Mouse (Mus musculus): Measurements from ENCODE around the gene Epn2.

DNA sequence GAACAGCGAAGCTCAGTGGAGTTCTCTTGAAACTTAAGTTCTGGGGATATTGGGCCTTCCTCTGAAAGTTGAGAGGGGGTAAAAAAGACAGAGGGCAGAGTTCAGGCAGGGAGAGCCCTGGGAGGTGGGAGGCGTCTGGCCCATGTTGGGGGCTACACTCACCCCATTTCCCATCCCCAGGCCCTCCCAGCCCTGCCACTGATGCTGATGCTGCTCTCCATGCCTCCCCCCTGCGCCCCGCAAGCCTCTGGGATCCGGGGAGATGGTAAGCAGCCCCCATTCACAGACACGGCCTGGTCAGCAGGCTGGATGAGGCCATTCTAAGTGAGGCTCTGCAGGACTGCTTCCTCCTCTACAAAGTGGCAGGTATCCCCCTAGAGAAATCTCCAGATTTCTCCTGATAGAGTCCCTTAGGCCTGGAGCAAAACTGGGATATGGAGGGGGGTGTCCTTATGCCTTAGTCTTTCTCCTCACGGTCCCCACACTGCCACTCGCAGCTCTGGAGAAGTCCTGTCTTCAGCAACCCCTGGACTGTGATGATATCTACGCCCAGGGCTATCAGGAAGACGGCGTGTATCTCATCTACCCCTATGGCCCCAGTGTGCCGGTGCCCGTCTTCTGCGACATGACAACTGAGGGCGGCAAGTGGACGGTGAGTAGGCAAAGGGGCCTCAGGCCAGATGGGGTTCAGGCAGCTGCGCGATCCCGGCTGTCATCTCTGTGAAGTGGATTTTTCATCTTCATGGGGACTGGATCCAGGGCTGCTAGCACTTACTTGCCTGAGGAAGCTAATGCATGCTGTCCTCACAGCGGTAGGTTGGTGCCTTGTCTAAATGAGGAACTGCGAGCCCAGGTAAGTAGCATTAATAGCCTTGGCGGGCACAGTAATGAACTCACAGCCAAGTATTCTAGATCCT lies 93.7 kb downstream of the Epn2 start:
- no peak for TF ChIP-seq POLR2A (IDR thresholded peaks at IDR 0.05; ENCODE audit: borderline replicate concordance, low read depth, low read length)
- TF ChIP-seq CTCF (IDR thresholded peaks at IDR 0.05; ENCODE audit: low read depth, low read length) = no peak

Data from bone marrow macrophage, adult 2 months (primary cell).